ENCODE assay signal across 28 mouse cellular contexts in genomic region chr4:128984600-128984999, GRCm38 (mm10). TPM values are rescaled to one million over a fixed set of nuclear protein-coding genes. Genes with fewer than 3 reads are reported as not detected.
DNase-seq lines count a peak whose midpoint lies in the region; ATAC-seq and TF ChIP-seq lines count a peak whose summit lies in the region.
"Had no signal": no experiment of that assay in that cellular context is flagged by ENCODE, and none has a peak within 500 bp of the region (broad histone marks: within the 10 kb centered on the region; RNA-seq: fewer than 3 reads in every experiment).

No protein-coding gene starts in this region.

- ATAC-seq in intestine, postnatal 0 days, result no peak
- no peak for ATAC-seq in intestine, embryonic 15.5 days
- ATAC-seq: forebrain, embryonic 15.5 days; hindbrain, postnatal 0 days; intestine, embryonic 16.5 days; midbrain, embryonic 16.5 days; Patski had no signal

- H3K27ac ChIP-seq in intestine, postnatal 0 days (ENCODE audit: low read depth, low read length), result peak overlapping the region; percentile 73
- no peak overlapping the region for H3K27ac ChIP-seq in intestine, embryonic 15.5 days
- H3K27ac ChIP-seq in CH12.LX (ENCODE audit: insufficient read depth, low read depth) (no peak overlapping the region), macrophage (peak overlapping the region; percentile 77; the same call in 1 of the 2 replicates)
- H3K27ac ChIP-seq: embryonic facial prominence, embryonic 13.5 days; forebrain, embryonic 10.5 days; forebrain, embryonic 15.5 days; heart, embryonic 13.5 days; hindbrain, postnatal 0 days; left cerebral cortex, adult 2 months; limb, embryonic 12.5 days; liver, embryonic 14.5 days; lung, embryonic 15.5 days had no signal

- peak; percentile 25 to 68 for DNase-seq in kidney, postnatal 25 days
- DNase-seq in kidney, postnatal 10 days, result no peak
- no peak for DNase-seq in CH12.LX (ENCODE audit: extremely low read depth)
- no peak for DNase-seq in left cerebral cortex, adult 18-20 months (ENCODE audit: low spot score in 2 of 2)
- DNase-seq: adrenal gland, postnatal 14 days; cerebellum, adult 18-20 months; cerebellum, postnatal 10 days; heart, postnatal 10 days; right cerebral cortex, postnatal 25 days; spleen, adult 18-20 months; thymus, postnatal 14 days had no signal

- no peaks in the 10 kb centered on the region for H3K27me3 ChIP-seq in intestine, postnatal 0 days (replicated peaks; ENCODE audit: control insufficient read depth, insufficient read depth, low read length)
- no peaks in the 10 kb centered on the region for H3K27me3 ChIP-seq in intestine, embryonic 15.5 days (replicated peaks)
- peaks cover 9% of the 10 kb centered on the region for H3K27me3 ChIP-seq in CH12.LX (replicated peaks)
- H3K27me3 ChIP-seq: embryonic facial prominence, embryonic 13.5 days; forebrain, embryonic 15.5 days; limb, embryonic 12.5 days; lung, embryonic 15.5 days; Patski had no signal

- no peaks in the 10 kb centered on the region for H3K9me3 ChIP-seq in intestine, postnatal 0 days (ENCODE audit: control insufficient read depth)
- H3K9me3 ChIP-seq in intestine, embryonic 15.5 days, result no peaks in the 10 kb centered on the region
- peaks cover 4% of the 10 kb centered on the region for H3K9me3 ChIP-seq in CH12.LX (replicated peaks; ENCODE audit: low read length)
- H3K9me3 ChIP-seq: embryonic facial prominence, embryonic 13.5 days; forebrain, embryonic 10.5 days; forebrain, embryonic 15.5 days; heart, embryonic 13.5 days; limb, embryonic 12.5 days; lung, embryonic 15.5 days had no signal

- no peak for TF ChIP-seq RAD21 in CH12.LX (IDR thresholded peaks at IDR 0.05; ENCODE audit: low read depth, low read length)

- dilution Hi-C loops in CH12.LX (cut with MboI; ENCODE audit: extremely low pct_ligation_motif_present, extremely low pct_unique_long_range_greater_than_20kb, low sequenced_read_pairs), result no loop called here

- no peaks in the 10 kb centered on the region for H3K4me1 ChIP-seq in intestine, postnatal 0 days (replicated peaks; ENCODE audit: control insufficient read depth, insufficient read depth, low read length)
- H3K4me1 ChIP-seq in intestine, embryonic 15.5 days (replicated peaks), result no peaks in the 10 kb centered on the region; the same call in 1 of the 2 replicates
- H3K4me1 ChIP-seq in CH12.LX (ENCODE audit: control insufficient read depth in 1 of 2, insufficient read depth in 2 of 2), result peaks cover 16 to 34% of the 10 kb centered on the region in 2 experiments
- H3K4me1 ChIP-seq: embryonic facial prominence, embryonic 13.5 days; forebrain, embryonic 15.5 days; limb, embryonic 12.5 days had no signal

- H3K36me3 ChIP-seq in intestine, postnatal 0 days (ENCODE audit: control insufficient read depth, insufficient read depth), result no peaks in the 10 kb centered on the region
- no peaks in the 10 kb centered on the region for H3K36me3 ChIP-seq in intestine, embryonic 15.5 days
- no peaks in the 10 kb centered on the region for H3K36me3 ChIP-seq in CH12.LX (replicated peaks in 1 of 2; ENCODE audit: control insufficient read depth in 1 of 2, insufficient read depth in 1 of 2, low read length in 1 of 2)
- no peaks in the 10 kb centered on the region for H3K36me3 ChIP-seq in macrophage (ENCODE audit: inconsistent target)
- H3K36me3 ChIP-seq: embryonic facial prominence, embryonic 13.5 days; forebrain, embryonic 10.5 days; forebrain, embryonic 15.5 days; heart, embryonic 13.5 days; limb, embryonic 12.5 days; lung, embryonic 15.5 days had no signal

- no peak overlapping the region for H3K9ac ChIP-seq in intestine, postnatal 0 days (ENCODE audit: low read depth, low read length)
- H3K9ac ChIP-seq in intestine, embryonic 15.5 days, result no peak overlapping the region
- no peak overlapping the region for H3K9ac ChIP-seq in CH12.LX (ENCODE audit: insufficient read depth, low read depth)
- H3K9ac ChIP-seq: embryonic facial prominence, embryonic 13.5 days; forebrain, embryonic 15.5 days; heart, embryonic 13.5 days; limb, embryonic 12.5 days; liver, embryonic 14.5 days; lung, embryonic 15.5 days had no signal

- in situ Hi-C loops in CH12.LX (cut with MboI; ENCODE audit: low pct_ligation_motif_present, low pct_unique_long_range_greater_than_20kb, low sequenced_read_pairs), result no loop called here

- TF ChIP-seq CTCF in intestine, postnatal 0 days (IDR thresholded peaks at IDR 0.05; ENCODE audit: low read depth), result no peak
- no peak for TF ChIP-seq CTCF in CH12.LX (conservative IDR thresholded peaks at IDR 0.05 in 1 of 2, IDR thresholded peaks at IDR 0.05 in 1 of 2; ENCODE audit: low read depth in 2 of 2, low read length in 2 of 2)

- H3K4me3 ChIP-seq in intestine, postnatal 0 days (ENCODE audit: low read depth, low read length), result no peak overlapping the region
- no peak overlapping the region for H3K4me3 ChIP-seq in intestine, embryonic 15.5 days (replicated peaks)
- H3K4me3 ChIP-seq in CH12.LX (replicated peaks in 1 of 3; ENCODE audit: low read depth in 2 of 3, low read length in 2 of 3, poor library complexity in 1 of 3) (no peak overlapping the region), macrophage (ENCODE audit: inconsistent target) (no peak overlapping the region)
- H3K4me3 ChIP-seq: embryonic facial prominence, embryonic 13.5 days; forebrain, embryonic 10.5 days; forebrain, embryonic 15.5 days; heart, embryonic 13.5 days; left cerebral cortex, adult 2 months; limb, embryonic 12.5 days; lung, embryonic 15.5 days had no signal

- no peak for TF ChIP-seq EP300 in CH12.LX (IDR thresholded peaks at IDR 0.05; ENCODE audit: low read length)

- H3K4me2 ChIP-seq in intestine, postnatal 0 days (replicated peaks; ENCODE audit: low read depth), result no peak overlapping the region
- no peak overlapping the region for H3K4me2 ChIP-seq in intestine, embryonic 15.5 days (replicated peaks)
- H3K4me2 ChIP-seq in CH12.LX (ENCODE audit: insufficient read depth, low read depth, poor library complexity, severe bottlenecking), result no peak overlapping the region
- H3K4me2 ChIP-seq: embryonic facial prominence, embryonic 13.5 days; forebrain, embryonic 15.5 days; heart, embryonic 13.5 days; limb, embryonic 12.5 days; lung, embryonic 15.5 days; midbrain, embryonic 11.5 days had no signal

- 49% methylated on average over 3 of the region's 3 CpGs for WGBS in intestine, postnatal 0 days
- 50% methylated on average over 3 of the region's 3 CpGs for WGBS in intestine, embryonic 15.5 days
- 75% methylated on average over 3 of the region's 3 CpGs for WGBS in macrophage (ENCODE audit: missing documents)

- no peaks in the 10 kb centered on the region for H3K79me2 ChIP-seq in CH12.LX (replicated peaks; ENCODE audit: control insufficient read depth, extremely low read depth, insufficient read depth, poor library complexity, severe bottlenecking)
- no peaks in the 10 kb centered on the region for H3K79me2 ChIP-seq in macrophage (ENCODE audit: inconsistent target)

- no peak for TF ChIP-seq POLR2A in CH12.LX (IDR thresholded peaks at IDR 0.05; ENCODE audit: low read depth, low read length)

TF ChIP-seq in CH12.LX, 34 proteins besides CTCF, POLR2A, EP300 and RAD21:
- TF ChIP-seq IRF4 (IDR thresholded peaks at IDR 0.05; ENCODE audit: low read depth, low read length) (peak; percentile 62; the same call in 1 of the 2 replicates), ETS1 (conservative IDR thresholded peaks at IDR 0.05; ENCODE audit: low read depth, low read length) (0 out of 2 replicates have a peak, but pooled peaks have one; percentile 15), MAFK (IDR thresholded peaks at IDR 0.05; ENCODE audit: insufficient replicate concordance, low read length) (no peak)

RNA-seq across cellular contexts. Expression of gene Ak2, which starts 7.2 kb away (rescaled TPM):
- 538 and 552 TPM in 2 replicates for polyA plus RNA-seq in intestine, postnatal 0 days (2015; fragmentation: Nextera tagmentation; extraction: Ambion mirVana)
- 297 and 298 TPM in 2 replicates for polyA plus RNA-seq in intestine, embryonic 15.5 days (2015; fragmentation: Nextera tagmentation; extraction: Ambion mirVana)
- total RNA-seq in CH12.LX (2012; rRNA removed) (269 and 278 TPM in 2 replicates), CH12.LX (2014; rRNA removed) (280 and 293 TPM in 2 replicates)
- polyA plus RNA-seq in CH12.LX (2012; ENCODE audit: insufficient read length, low read depth) (343 and 363 TPM in 2 replicates), macrophage (2018) (63.1 to 68.1 TPM (median 64.7 TPM) in 3 replicates)
- total RNA-seq in macrophage (2018; cell fraction: chromatin; rRNA removed), result 100 to 1,000 TPM in 1 of 26 experiments, 10 to 100 TPM in 25; 36.7 to 102 (median 78.7) TPM
- 100 to 1,000 TPM in 4 of 26 experiments, 10 to 100 TPM in 22; 56.1 to 106 (median 81.4) TPM for total RNA-seq in macrophage (2018; cell fraction: cytosol; rRNA removed)
- 100 to 1,000 TPM in 2 of 26 experiments, 10 to 100 TPM in 24; 53.5 to 105 (median 79.1) TPM for total RNA-seq in macrophage (2018; cell fraction: nucleus; rRNA removed)
- total RNA-seq in left cerebral cortex, adult 18-20 months (2021), result 10 to 100 TPM; 24.3 to 27.2 TPM

RNA-seq across cellular contexts. Expression of gene Azin2, which starts 22.4 kb away (rescaled TPM):
- 13.1 and 13.3 TPM in 2 replicates for polyA plus RNA-seq in intestine, postnatal 0 days (2015; fragmentation: Nextera tagmentation; extraction: Ambion mirVana)
- polyA plus RNA-seq in intestine, embryonic 15.5 days (2015; fragmentation: Nextera tagmentation; extraction: Ambion mirVana), result 12.9 and 13.3 TPM in 2 replicates
- total RNA-seq in CH12.LX (2012; rRNA removed) (0.63 and 1.7 TPM in 2 replicates), CH12.LX (2014; rRNA removed) (0.58 and 0.91 TPM in 2 replicates)
- polyA plus RNA-seq in CH12.LX (2012; ENCODE audit: insufficient read length, low read depth) (2.1 and 2.4 TPM in 2 replicates), macrophage (2018) (1.1 to 4.3 TPM (median 1.8 TPM) in 3 replicates)
- 10 to 100 TPM in 21 of 26 experiments, 1 to 10 TPM in 5; 3.2 to 17.5 (median 11.2) TPM for total RNA-seq in macrophage (2018; cell fraction: chromatin; rRNA removed)
- total RNA-seq in macrophage (2018; cell fraction: cytosol; rRNA removed), result 1 to 10 TPM; 1.2 to 3.2 (median 2.2) TPM
- 10 to 100 TPM in 10 of 26 experiments, 1 to 10 TPM in 16; 2.9 to 20.7 (median 7.8) TPM for total RNA-seq in macrophage (2018; cell fraction: nucleus; rRNA removed)
- 10 to 100 TPM; 45.4 to 47.6 TPM for total RNA-seq in left cerebral cortex, adult 18-20 months (2021)
- total RNA-seq: neutrophil, adult 5-6 weeks had no signal

Comparison
In these comparisons a context has a peak if more than half of its experiments do, and no peak if none do; other contexts are left out.
1. H3K27ac ChIP-seq: peak in intestine, postnatal 0 days (single experiment) and macrophage (single experiment); none in intestine, embryonic 15.5 days (single experiment) and CH12.LX (single experiment).
2. DNase-seq: peak in kidney, postnatal 25 days (2 of 2); none in kidney, postnatal 10 days (single experiment), CH12.LX (single experiment) and left cerebral cortex, adult 18-20 months (0 of 2).